Mouse (Mus musculus): Measurements from ENCODE around the gene Yju2.

DNA sequence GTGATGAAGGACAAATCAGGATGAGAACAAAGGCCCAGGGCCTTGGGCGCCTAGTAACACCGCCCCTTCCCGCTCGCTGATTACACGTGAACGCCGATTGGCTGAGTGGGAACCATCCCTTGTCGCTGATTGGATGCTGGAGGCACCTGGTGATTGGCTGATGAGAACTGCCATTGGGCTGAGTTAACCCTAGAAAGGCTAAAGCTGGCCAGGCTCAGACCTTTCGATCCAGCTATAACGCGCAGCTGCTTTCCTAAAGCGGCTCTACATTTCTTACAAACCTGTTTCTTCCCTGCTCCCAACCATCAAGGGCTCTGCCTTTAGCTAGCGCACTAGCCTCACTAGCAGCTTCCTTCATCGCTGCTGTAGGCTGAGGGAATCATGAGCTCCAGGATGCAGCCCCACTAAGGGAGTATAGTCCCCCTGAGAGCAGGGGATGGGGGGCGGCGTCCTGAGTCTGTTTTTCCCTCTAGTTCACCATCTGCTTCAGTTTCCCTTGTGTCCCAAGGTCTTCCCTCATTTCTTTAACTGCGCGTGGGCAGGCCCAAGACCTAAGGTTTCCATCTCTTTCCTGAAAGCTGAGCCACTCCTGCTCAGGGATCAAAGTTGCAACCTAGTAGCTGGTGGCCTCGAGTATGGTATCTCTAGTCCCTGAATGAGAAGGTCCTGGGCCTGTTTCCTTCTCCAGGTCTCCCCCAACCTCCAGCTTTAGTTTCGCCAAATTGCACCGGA, 49.6 kb downstream of the Yju2 start:
- TF ChIP-seq CTCF (IDR thresholded peaks at IDR 0.05; ENCODE audit: borderline replicate concordance, control insufficient read depth, extremely low read depth, insufficient read depth, low read length, poor library complexity), result no peak
- TF ChIP-seq POLR2A (IDR thresholded peaks at IDR 0.05; ENCODE audit: control insufficient read depth, extremely low read depth, insufficient read depth, low read length, poor library complexity), result peak; percentile 41; the same call in 1 of the 2 replicates
